Mouse (Mus musculus) left cerebral cortex, postnatal 14 days (tissue): ENCODE data around the gene Tec. TPM values are rescaled to one million over a fixed set of nuclear protein-coding genes. Genes with fewer than 3 reads are reported as not detected.

ENCODE experiments used
- DNase-seq, 2 experiments: peaks; one replicate each; pipeline ENCODE4 v3.0.0; 2021 to 2022; ENCODE audit warnings: low spot score in 2 of 2, mixed read lengths in 1 of 2
- intact Hi-C: fragments of 180-260 bp; cut with DNase I; formaldehyde crosslinking; loops from one replicate; pipeline ENCODE4 v1.15.1; 2025
- total RNA-seq, 2 experiments: library from RNA; stranded (reverse); gene quantifications; 2 replicates each; pipeline ENCODE4 v1.2.3; 2021

The Tec gene
- total RNA-seq, 2 experiments from 2014 or later = 5.6 to 7.3 TPM

DNA sequence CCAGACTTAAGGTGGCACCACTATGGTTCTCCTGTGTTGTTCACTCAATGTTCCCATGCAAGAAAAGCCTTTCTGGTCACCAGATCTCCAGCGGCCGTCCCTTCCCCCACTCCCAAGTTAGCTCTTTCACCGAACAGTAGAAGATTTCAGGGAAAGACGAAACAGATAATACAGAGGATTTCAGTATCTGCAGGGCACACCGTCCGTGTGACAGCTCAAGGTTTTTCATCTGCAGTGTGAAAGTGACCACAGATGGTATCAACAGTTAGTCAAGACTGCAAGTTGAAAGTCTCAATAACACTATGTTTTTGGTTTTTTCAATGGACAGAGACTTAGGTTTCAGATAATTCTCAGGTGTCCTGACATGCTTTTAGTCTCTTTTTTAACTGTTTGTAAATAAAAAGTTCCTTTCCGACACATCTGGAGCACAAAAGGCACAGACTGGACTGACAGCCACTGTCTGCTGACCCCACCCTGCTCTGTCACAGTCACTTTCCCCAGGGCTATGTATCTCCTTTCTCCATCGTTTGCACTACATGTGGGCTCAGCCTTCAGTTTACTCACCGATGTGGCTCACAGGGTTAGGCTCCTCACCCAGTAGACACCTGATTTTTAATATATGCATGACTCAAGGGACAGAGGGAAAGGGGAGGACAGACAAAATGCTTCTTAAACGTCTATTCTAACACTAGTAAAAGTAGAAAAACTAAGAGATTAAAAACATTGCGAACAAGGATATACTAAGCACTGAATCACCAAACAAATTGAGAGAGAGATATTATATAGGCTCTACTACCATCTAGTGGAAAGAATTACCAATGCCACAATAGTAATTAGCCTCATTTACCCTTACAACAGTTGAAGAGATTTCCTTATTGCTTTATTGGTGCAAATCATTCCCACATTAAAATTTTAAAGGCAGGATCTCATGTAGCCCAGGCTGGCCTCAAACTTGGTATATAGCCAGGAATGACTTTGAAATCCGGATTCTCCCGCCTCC is 109.1 kb downstream of the Tec start:
- peak in 1 of 2 experiments; percentile 19 for DNase-seq
- intact Hi-C loops = loop anchor here (5.0 to 10.0 kb wide), 3 partner anchors 202 to 584 kb away; partner anchors contain the start of gene Nfxl1

GRCm38 (mm10) chr5:72757155-72757773 is 111.0 kb downstream of the Tec start:
- DNase-seq = no peak
- intact Hi-C loops = loop anchor here (5.0 to 10.0 kb wide), 3 partner anchors 200 to 582 kb away; partner anchors contain the start of gene Nfxl1

DNA sequence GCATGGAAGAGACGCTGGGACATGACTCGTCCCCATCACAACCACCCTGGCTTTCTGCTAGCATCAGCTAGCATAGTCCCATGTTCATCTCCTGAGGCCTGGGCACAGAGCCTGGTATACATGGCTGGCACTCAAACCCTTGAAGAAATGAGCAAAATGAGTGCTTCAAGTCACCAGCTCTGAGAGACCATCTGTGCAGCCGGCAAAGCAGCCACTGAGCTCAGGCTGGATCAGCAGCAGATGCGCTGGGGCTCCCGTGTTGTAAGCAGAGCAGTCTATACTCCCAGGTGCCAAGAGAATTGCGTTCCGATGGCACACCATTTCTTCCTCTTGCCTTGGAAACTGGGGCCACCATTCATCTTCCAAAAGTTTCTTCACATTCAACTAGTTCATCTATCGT is 112.3 kb downstream of the Tec start:
- intact Hi-C loops = loop anchor here (5.0 to 10.0 kb wide), 3 partner anchors 199 to 581 kb away; partner anchors contain the start of gene Nfxl1
- DNase-seq = peak; percentile 60 to 79

DNA sequence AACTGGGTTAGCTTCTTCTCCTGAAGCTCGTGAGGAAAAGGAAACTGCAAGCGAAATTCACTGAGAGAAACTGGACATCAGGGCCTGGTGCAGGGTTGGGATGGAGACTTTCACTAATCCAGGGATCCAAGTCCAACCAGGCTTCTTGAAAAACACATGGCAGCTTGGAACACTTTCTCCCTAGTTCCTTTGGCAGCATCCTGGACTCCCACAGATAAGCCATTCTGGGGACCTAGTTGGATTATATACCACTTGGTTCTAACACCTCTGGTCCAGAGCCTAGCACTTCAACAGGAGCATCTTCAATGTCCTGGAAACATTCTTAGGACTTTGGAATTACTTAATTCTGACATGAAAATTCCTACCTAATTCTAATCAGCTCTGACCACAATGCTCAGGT is 113.2 kb downstream of the Tec start:
- no peak for DNase-seq
- intact Hi-C loops = loop anchor here (5.0 to 10.0 kb wide), 3 partner anchors 198 to 580 kb away; partner anchors contain the start of gene Nfxl1

DNA sequence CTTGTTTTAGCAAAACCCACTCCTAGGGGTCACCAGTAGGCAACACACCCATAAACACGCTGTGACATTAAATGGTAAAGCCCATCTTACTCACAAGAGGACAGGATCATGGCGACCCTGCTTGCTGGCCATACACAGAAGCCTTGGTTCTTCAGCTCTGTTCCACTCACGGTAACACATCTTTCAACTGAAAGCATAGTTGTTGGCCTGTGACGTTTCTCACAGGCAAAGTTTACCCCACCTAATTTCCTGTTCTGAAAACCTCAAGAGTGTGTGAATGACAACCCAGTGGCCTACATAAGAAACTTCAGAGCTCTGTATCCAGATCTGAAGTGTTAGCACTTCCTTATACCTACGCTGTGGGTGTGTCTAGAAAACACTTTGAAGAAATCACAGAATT is 115.7 kb downstream of the Tec start, which contains the start of gene Txk:
Txk (minus strand) TSS at position 193 of the 400 bp plus-strand sequence.
- intact Hi-C loops = loop anchor here (10.0 kb wide), 1 partner anchor 578 kb away; no protein-coding TSS in a partner anchor
- no peak for DNase-seq

- no peak for DNase-seq
- intact Hi-C loops = loop anchor here (10.0 kb wide), 1 partner anchor 576 kb away; no protein-coding TSS in a partner anchor
Observed at GRCm38 (mm10) chr5:72751056-72751758, 117.1 kb downstream of the Tec start.

DNA sequence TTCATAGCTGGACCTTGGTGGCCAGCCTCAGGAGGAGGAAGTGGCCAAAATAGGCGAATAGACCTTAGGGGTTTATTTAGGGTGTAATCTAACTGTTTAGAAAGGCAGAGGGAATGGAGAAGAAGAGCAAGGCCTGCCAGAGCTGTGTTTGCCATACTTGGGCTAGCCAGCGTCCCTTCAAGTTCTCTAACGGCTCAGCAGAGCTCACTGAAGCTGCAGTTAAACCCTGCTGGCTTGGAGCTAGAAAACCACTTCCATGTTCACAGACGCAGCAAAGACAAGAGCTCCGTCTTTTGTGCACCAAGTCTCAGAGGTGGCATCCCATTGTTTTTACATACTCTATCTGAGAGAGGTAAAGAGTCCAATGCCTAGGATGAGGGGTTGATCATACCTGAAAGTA is 118.1 kb downstream of the Tec start:
- no peak for DNase-seq
- intact Hi-C loops = loop anchor here (10.0 kb wide), 1 partner anchor 575 kb away; no protein-coding TSS in a partner anchor

- DNase-seq = no peak
Observed at GRCm38 (mm10) chr5:72748659-72749265, 119.5 kb downstream of the Tec start.

DNA sequence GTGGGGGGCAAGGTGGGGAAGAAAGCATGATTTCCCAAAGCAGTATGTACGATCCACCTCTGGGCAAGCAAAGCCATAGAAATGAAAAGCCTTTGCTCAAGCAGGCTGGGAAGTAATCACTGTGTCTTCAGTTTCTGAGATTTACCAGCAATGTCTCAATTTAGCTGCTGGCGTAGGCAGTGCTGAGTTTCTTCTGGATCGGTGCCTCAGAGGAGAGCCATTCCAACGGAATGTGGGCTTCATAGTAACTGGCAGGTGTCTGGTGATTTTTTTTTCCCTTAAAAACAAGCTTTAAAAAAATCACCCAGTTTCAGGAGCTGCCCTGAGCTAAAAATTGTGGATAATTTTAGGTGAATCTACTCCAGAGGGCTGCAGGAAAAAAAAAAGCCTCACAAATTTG is 120.9 kb downstream of the Tec start:
- intact Hi-C loops = no loop called here
- peak; percentile 75 to 90 for DNase-seq

More at GRCm38 (mm10) chr5:72748659-72749265, 119.5 kb downstream of the Tec start:
- intact Hi-C loops = no loop called here

DNA sequence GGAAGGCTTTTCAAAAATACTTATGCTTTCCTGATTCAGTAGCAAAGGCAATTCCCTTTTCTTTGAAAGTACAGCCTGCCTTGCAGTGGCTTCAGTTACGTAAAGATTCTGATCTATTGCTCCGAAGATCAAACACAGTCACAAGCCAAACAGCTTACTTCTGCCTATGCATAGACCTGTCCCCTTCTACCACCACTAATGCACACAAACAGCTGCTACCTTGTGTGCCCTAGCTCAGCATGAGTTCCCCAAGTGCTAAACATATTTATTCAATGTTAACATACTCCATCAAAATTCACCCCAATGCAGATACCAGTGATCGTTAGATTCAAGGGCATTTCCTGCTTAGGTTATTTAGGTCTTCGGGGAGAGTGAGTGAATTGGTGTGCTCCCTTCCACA is 121.8 kb downstream of the Tec start:
- no peak for DNase-seq
- intact Hi-C loops = no loop called here

DNA sequence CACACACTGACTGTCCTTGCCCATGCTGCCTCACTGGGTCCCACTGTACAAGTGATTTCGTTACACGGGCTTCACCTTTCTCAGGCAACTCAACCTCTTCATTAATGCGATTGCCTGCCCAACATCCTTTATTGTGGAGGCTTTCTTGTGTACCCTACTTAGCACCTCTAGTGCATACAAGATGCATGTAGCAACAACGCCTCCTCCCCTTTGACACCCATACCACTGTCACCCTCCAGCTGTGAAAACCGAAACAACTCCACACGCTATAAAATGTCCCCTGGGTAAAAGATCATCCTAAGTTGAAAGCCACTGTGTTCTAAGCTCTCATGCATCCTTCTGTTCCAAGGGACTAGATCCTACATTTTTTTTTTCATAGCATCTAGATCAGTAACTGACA is 125.2 kb downstream of the Tec start:
- intact Hi-C loops = no loop called here
- DNase-seq = no peak

DNA sequence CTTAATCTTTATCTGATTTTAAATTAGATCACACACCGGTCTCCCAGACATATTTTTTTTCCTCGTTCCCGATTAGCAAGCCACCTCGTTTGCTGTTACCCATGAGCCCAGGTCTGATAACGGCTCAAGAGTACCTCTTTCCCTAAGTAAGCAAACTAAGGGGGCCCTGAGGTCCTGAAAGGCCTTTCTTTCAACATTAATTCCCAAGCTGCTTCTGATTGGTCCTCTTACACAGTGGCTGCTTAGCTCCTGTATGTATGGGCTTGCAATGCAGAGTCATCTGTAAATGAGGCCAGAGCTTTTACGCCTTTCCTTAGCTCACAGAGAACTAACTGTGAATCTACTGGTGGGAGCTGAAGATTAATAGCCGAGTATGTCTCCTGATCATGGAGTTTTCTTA is 131.4 kb downstream of the Tec start:
- DNase-seq = no peak
- intact Hi-C loops = no loop called here

- intact Hi-C loops = no loop called here
Observed at GRCm38 (mm10) chr5:72736437-72736836, 131.8 kb downstream of the Tec start.

GRCm38 (mm10) chr5:72735763-72736162 is 132.5 kb downstream of the Tec start:
- peak in 1 of 2 experiments; percentile 31 for DNase-seq
- intact Hi-C loops = no loop called here

More at GRCm38 (mm10) chr5:72736437-72736836, 131.8 kb downstream of the Tec start:
- no peak for DNase-seq

GRCm38 (mm10) chr5:72732885-72733284 is 135.4 kb downstream of the Tec start:
- DNase-seq = no peak
- intact Hi-C loops = no loop called here

DNA sequence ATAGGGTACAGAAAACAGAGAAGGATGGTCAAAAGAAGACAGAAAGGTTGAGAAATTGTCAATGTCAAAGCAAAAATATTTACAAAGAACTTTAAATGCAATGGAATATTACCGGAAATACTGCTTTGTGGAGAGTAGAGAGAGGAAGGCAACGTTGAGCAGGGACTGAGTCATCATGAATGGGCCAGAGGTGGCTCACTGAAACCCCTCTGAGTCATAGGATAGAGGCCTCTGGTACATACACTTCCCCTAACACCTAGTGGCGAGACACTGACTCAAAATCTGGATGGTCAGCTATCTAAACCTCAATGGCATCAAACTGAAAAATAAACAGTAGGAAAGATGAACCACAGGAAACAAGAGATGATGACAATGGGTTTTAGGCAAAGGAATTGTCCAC is 142.9 kb downstream of the Tec start:
- intact Hi-C loops = no loop called here
- DNase-seq = no peak

DNA sequence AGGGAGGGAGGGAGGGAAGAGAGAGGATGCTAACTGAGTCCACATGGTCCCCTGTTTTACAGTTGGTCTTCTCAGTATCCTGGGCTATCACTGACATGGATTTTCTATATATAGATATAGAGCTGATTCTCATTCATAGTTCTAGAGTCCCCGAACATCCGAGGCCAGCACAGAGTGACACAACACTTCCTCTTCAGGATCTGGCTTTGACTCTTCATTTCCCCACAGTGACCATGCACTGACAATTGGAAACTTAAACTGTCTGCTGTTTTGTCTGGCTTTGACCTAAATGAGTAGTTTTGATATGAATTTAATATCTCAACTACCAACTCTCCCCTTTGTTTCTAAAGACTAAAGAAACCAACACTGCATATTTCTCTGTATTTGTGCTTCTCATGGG is 144.9 kb downstream of the Tec start:
- DNase-seq = no peak
- intact Hi-C loops = no loop called here

- intact Hi-C loops = no loop called here
- no peak for DNase-seq
Observed at GRCm38 (mm10) chr5:72720587-72720986, 147.7 kb downstream of the Tec start.
